Mouse (Mus musculus) bone marrow, adult 2 months (tissue): Measurements from ENCODE around the gene Itpr1.

Experiments used
- CTCF ChIP-seq: fragments of 200-500 bp; IDR thresholded peaks from 2 replicates; pipeline ENCODE4 v1.5.1; 2011; ENCODE audit warnings: low read length, control low read depth; ENCODE audit not compliant: control insufficient read depth, insufficient read depth
- POLR2A ChIP-seq: fragments of 200-500 bp; IDR thresholded peaks from 2 replicates; pipeline ENCODE4 v1.6.1; 2011; ENCODE audit warnings: low read depth, mild to moderate bottlenecking, control low read depth, low read length, borderline replicate concordance; ENCODE audit not compliant: control insufficient read depth

- no peak for TF ChIP-seq CTCF
- TF ChIP-seq POLR2A: no peak
Measured at GRCm38 (mm10) chr6:108493753-108494152, 280.9 kb downstream of the Itpr1 start.
